Mouse (Mus musculus): ENCODE data around the gene Snx29.
"Not testable (repeated sequence)": the region's sequence is repeated elsewhere in the genome, so short reads cannot be mapped to it uniquely, and the experiment has no call there.

Gene Snx29

DNA sequence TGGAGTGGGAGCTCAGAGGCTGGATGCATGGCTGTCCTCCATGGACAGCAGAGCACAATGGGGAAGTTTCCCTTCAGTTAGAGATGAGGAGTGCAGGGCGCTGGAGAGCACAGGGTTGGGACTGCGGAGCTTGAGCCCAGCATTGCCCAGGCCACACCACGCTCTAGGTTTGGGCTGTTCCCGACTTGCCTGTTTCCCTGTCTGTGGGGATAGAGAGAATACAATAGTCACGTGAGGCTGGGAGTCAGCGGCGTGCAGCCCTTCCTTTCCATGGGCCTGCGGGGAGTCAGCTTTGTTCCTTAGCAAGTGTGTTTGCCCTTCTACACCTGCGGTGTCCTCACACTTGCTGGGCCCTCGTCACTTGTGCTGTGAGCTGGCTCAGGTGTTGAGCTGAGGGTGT is 37.2 kb downstream of the Snx29 start:
- no peak for DNase-seq (ENCODE audit: low read depth)

GRCm38 (mm10) chr16:11360576-11360975 is 37.9 kb downstream of the Snx29 start:
- not testable (repeated sequence) for DNase-seq (ENCODE audit: low read depth)

- no peak for DNase-seq (ENCODE audit: low read depth)
Measured at GRCm38 (mm10) chr16:11365626-11366025, 42.9 kb downstream of the Snx29 start.

- DNase-seq (ENCODE audit: low read depth): no peak
Measured at GRCm38 (mm10) chr16:11366851-11367250, 44.1 kb downstream of the Snx29 start.

- DNase-seq (ENCODE audit: low read depth): no peak
Measured at GRCm38 (mm10) chr16:11368412-11368811, 45.7 kb downstream of the Snx29 start.

- DNase-seq (ENCODE audit: low read depth): no peak
Measured at GRCm38 (mm10) chr16:11369162-11369561, 46.5 kb downstream of the Snx29 start.

- peak; percentile 93 for DNase-seq (ENCODE audit: low read depth)
Measured at GRCm38 (mm10) chr16:11369642-11370041, 46.9 kb downstream of the Snx29 start.

- DNase-seq (ENCODE audit: low read depth): peak; percentile 86
Measured at GRCm38 (mm10) chr16:11370132-11370544, 47.4 kb downstream of the Snx29 start.

DNA sequence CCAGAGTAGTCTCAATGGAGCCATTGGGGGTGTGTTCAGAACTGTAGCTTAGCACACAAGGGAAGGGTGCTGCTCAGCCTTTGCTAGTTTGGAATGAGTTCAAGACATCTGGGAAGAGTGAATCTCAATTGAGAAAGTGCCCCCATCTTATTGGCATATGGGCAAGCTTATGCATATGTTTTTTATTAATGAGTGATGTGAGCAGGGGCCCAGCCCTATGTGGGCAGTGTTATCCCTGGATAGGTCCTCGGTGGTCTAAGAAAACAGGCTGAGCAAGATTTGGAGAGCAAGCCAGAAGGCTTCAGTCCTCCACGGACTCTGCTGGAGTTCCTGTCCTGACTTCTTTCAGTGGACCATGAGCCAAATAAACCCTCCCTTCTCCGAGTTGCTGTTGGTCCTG is 56.6 kb downstream of the Snx29 start:
- DNase-seq (ENCODE audit: low read depth): no peak

DNA sequence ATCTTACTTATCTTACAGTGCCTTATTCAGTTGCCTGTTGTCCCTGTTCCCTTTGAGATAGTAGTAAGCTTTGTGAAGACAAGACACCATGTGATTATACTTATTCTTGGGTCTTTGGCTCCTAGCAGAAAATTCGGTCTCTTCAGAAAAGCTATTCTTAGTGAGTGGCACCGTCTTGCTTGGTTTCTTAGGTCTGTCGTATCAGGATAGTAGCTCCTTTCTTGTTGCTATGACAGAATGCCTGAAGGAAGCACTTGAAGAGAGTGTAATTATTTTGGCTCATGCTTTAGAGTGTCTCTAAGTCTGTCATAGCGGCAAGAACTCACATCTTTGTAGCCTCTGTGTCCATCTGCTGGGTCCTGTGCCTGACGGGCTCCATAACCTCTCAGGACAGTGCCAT is 57.3 kb downstream of the Snx29 start:
- DNase-seq (ENCODE audit: low read depth): no peak

DNA sequence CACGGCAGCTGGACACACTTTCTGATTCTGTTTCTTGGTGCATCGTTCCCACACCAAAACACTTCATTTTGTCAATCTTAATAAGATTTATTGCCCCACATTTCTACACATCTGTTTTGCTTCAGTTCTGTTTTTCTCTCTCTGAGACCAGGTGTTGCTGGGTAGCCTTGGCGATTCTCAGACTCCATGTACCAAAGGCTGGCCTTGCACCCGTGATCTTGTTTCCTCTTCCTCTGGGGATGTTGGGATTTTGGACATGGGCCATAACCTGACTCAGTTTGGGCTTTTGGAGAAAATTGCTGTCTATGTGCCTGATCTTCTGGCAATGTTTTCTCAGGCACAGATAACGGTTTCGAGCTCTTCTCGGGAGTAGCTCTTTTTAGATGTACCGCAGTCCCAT is 58.2 kb downstream of the Snx29 start:
- no peak for DNase-seq (ENCODE audit: low read depth)

DNA sequence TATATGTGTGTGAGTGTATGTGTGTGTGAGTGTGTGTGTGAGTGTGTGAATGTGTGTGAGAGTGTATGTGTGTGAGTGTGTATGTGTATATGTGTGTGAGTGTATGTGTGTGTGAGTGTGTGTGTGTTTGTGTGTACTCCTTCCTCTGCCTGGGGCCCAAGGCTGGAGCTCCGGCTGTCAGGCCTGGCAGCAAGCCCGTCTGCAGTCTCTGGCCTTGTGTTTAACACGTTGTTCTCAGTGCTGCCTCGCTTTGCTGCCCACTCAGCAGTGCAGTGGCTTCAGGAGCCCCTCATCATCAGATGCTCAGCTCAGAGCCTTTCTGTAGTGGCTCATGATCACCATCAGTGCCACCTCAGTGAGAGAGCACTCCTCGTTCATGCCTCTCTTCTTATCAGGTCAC is 61.7 kb downstream of the Snx29 start:
- no peak for DNase-seq (ENCODE audit: low read depth)

DNA sequence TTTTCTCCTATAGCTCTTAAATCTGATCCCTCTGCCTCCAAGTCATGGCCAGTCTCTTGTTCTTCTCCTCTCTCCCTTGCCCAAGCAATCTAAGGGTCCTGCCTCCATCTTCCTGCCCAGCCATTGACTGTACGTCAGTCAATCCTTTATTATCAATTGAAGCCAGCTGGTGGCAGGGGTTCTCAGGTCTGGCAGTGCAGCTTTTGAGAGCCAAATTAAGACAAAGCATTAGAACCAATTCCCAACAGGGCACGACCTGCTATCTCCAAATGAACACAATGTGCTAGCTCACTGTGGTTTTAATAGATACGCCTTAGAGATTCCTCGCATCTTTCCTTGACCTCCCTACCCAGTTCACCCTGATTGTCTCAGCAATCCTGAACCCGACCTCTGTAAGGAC is 62.4 kb downstream of the Snx29 start:
- DNase-seq (ENCODE audit: low read depth): no peak

GRCm38 (mm10) chr16:11385798-11386197 is 63.1 kb downstream of the Snx29 start:
- no peak for DNase-seq (ENCODE audit: low read depth)

- DNase-seq (ENCODE audit: low read depth): no peak
Measured at GRCm38 (mm10) chr16:11386221-11386620, 63.5 kb downstream of the Snx29 start.

GRCm38 (mm10) chr16:11388085-11388484 is 65.4 kb downstream of the Snx29 start:
- DNase-seq (ENCODE audit: low read depth): peak; percentile 19

- no peak for DNase-seq (ENCODE audit: low read depth)
Measured at GRCm38 (mm10) chr16:11389324-11389723, 66.6 kb downstream of the Snx29 start.

- peak; percentile 16 for DNase-seq (ENCODE audit: low read depth)
Measured at GRCm38 (mm10) chr16:11396570-11396969, 73.9 kb downstream of the Snx29 start.

DNA sequence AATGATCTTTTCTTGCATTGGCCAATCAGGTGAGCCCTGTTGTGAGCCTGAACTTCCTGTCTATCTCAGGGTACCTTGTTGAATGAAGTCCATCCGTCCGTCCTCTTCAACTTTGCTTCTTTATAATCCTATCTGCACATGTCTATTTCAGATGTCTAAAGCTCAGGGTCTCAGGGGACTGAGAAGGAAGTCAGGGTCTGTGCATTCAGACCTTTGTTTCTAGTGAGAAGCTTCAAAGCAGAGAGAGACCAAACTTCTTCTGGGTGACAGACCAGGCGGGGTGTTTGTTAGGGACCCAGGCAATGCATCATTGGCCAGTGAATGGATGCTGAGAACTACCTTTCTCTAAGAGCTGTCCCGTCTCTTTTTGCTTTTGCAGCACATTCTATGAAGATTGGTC is 76.7 kb downstream of the Snx29 start:
- no peak for DNase-seq (ENCODE audit: low read depth)

DNA sequence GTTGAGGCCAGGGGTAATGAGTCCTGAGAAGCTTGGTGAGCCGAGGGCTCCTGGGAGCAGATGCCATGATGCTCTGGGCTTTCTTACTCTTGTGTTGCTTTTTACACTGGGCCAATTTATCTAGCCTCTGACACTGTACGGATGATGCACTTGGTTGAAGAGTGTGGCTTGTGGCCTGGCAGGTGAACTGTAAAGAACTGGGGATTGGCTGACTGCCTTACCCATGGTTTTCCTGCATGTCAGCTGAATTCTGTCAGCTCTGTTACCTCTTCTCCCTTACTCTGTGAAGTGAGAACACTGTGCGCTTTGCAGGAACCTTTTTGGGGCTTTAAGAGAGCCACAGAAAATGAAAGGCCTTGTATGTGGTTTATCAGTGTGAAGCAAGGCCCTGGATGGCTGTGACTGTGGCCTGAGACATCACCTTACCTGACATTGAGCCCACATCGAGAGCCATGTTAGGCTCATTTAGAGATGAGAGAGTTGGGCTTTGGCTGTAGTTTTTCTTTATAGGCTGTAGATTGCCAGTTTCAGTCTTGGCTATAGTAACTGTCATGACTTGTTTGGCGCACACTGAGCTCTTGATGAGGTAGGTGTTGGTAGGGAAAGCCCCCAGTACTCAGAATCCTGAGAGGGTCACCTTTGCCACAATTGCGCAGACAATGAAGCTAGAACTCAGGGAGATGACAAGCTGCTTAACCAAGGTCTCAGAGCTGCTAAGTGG is 77.3 kb downstream of the Snx29 start:
- no peak for DNase-seq (ENCODE audit: low read depth)

DNA sequence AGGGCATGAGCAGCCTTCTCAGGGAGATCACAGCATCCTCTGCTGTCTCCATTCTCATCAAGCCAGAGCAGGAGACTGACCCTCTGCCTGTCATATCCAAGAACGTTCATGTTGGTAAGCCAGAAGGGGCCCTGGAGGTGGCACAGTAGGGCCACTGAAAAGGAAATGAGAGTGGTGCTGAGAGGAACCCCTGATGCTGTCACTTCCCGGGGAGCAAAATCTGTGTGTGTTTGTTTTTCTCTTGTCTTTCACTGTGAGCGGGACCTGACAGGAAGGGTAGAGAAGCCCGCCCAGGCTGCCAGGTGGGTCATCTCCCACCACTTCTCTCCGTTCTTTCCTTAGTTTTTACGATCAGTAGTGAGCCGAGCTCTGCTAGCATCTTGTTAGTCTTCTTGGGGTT is 78.2 kb downstream of the Snx29 start:
- DNase-seq (ENCODE audit: low read depth): no peak

- DNase-seq (ENCODE audit: low read depth): no peak
Measured at GRCm38 (mm10) chr16:11405193-11405592, 82.5 kb downstream of the Snx29 start.

DNA sequence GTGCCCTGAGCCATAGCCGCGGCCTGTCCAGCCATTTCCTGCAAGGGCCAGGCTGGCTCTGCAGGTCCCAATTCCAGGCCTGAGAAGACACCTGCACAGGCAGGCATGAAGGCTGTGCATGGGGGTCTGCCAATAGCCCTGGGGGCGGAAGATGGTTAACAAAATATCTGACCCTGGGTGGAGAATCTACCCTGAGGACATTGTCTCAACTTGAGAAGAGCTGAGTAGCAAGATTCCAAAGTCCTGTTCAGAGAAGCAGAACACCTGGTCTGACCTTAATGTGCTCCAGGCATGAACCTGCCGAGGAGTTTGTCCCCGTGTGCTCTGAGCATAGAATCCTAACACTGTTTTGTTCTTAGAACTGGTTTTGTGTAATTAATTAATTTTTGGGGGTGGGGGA is 83.5 kb downstream of the Snx29 start:
- no peak for DNase-seq (ENCODE audit: low read depth)

- no peak for DNase-seq (ENCODE audit: low read depth)
Measured at GRCm38 (mm10) chr16:11406622-11407021, 83.9 kb downstream of the Snx29 start.
